Mouse (Mus musculus) heart, postnatal 0 days (tissue): Measurements from ENCODE around the gene Mtus2.

Source experiments
- CTCF ChIP-seq: IDR thresholded peaks from 2 replicates; pipeline ENCODE4 v1.5.1; 2016; ENCODE audit warnings: antibody characterized with exemption, control low read depth, low read depth
- EP300 ChIP-seq: IDR thresholded peaks from 2 replicates; pipeline ENCODE4 v1.6.1; 2016; ENCODE audit warnings: antibody characterized with exemption, low read depth

DNA sequence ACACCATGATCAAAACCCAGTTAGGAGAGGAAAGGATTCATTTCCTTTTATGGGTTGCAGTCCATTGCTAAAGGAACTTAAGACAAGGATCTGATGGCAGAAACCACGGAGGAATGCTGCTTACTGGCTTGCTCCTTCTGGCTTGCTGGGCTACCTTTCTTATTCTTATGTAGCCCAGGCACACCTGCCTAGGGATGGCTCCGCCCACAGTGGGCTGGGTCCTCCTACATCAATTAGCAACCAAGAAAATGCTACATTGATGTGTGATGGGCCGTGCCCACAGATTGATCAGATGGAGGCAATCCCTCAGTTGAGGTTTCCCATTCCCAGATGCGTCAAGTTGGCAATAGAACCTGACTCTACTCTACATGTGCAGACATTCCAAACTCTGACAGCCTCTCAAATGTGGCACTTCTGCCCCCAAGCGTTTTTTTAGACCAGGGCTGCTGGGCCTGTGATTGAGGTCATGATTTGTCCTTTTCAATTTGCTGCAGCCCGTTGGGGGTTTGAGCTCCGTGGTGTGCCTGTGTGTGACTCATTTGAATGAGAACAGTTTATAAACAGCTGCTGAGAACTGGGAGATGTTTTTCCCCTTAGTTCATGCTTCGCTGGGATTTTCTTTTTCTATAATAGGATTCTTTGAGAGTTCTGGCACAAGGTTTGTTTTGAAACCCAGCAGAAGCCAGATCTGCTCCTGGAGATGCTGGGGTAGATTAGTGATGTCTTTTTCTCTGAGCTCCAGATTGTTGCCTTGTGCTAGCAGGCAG lies 173.8 kb downstream of the Mtus2 start:
- TF ChIP-seq EP300 = no peak
- peak; percentile 28; the same call in 1 of the 2 replicates for TF ChIP-seq CTCF
